Mouse (Mus musculus) urinary bladder, postnatal 10 days (tissue): ENCODE results near the gene Tsfm.
A peak's percentile ranks its signal among the peaks of the same experiment; 100 is the strongest.

ENCODE experiments used
- DNase-seq: peaks from one replicate; pipeline ENCODE4 v3.0.0; 2022; ENCODE audit warnings: low spot score

Gene Tsfm

DNA sequence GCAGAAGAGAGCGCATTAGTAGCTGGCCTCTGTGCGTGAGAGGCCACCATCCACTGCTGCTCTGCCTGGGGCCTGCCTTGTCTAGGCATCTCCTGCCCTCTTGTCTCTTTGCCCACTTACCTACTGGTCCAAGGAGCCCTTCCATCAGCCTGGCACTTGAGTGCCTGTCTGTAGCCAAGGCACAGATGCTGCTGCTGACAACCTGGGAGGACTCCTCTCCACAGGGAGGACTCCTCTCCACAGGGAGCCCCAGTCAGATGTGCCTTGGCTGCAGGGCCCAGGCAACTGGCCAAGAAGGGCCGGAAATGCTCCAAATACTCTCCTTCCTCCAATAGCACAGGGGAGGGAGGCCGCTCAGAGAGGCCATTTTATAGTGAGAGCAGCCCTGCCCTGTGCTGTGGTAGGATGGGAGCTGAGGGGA, 44.1 kb downstream of the Tsfm start:
- peak; percentile 38 for DNase-seq

DNA sequence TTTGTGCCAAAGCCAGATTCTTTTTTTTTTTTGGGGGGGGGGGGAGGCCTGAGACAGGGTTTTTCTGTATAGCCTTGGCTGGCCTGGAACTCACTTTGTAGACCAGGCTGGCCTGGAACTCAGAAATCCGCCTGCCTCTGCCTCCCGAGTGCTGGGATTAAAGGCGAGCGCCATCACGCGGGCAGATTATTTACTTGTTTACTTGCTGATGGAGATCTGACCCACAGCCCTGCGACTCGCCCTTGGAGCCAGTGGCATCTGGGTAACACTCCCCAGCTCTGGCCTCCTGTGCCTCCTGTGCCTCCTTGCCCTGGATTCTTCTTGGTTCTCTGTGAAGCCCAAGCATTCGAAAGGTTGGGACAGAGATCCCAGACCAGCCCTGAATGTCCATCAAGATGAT, 45.1 kb downstream of the Tsfm start:
- DNase-seq: no peak

DNA sequence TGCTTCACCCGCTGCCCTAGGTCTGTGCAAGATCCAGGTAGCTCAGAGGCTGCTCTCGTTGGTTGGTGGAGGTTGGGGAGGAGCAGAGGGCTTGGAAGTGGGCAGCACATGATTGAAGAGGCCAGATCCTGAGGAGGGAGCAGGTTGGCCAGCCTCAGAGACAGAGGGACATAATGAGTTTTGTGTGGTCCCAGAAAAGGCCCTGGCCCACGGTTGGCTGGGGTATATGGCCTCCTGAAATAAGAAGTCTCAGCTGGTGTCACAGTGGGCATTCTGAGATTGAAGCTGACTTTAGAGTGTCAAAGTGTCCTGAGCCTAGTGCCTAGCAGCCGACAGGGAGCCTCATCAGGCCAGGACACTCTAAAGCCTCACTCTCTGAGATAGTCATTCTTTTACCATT, 45.5 kb downstream of the Tsfm start:
- no peak for DNase-seq

DNA sequence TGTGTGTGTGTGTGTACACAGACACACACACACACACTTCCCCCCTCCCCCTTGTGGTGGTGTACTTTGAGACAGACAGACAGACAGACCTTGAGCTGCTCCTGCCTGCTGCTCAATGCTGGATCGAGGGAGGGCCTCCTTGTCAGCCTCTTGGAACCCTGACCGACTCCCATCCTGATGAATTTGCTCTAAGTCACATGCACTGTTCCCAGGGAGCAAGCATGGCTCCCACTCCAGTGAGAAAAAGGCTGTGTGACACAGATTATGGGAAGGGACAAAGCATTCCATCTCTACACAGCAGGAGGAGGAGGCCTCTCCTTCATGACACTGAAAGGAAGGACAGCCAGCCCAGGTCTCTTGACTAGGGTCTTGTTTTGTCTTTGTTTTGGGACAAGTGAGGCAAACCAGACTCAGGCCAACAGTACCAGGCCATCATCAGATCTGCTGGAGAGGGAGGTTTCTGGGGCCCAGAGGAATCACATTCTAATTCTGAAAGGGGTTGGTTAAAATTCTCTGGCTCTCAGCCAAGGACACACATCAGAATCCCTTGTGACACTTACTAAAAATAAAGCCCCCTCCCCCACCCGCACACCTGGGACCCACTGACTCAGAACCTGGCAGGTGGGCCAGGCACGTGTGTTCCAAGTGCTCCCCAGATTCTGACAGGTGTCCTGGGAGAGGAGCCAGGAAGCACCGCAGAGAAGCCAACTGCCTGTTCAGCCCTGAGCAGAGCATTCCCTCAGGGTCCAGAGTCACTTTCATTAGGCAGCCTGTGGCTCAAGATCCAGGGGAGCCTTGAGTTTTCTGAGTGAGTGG, 46.2 kb downstream of the Tsfm start:
- DNase-seq: no peak

DNA sequence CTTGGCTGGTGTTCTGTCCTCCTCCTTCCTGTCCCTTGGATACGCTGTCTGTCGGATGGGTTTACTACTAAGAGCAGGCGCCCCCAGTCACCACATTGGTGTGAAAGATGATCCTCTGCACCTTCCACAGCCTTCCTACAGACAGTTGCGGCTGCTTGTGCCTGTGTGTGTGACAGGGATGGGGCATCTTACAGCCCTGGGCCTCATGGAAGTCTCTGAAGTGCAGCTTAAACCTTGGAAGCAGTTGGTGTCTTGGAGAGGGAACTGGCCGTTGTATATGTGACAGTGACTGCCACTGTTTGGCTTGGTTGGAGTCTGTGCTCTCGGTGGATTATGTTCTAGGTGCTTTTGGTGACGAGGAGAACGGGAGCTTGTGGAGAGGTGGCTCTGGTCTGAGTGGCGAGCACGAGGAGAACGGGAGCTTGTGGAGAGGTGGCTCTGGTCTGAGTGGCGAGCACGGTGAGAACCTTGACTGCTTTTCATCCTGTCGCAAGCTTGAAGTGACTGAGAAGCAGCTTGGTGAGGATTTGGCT, 47.4 kb downstream of the Tsfm start:
- DNase-seq: no peak

DNA sequence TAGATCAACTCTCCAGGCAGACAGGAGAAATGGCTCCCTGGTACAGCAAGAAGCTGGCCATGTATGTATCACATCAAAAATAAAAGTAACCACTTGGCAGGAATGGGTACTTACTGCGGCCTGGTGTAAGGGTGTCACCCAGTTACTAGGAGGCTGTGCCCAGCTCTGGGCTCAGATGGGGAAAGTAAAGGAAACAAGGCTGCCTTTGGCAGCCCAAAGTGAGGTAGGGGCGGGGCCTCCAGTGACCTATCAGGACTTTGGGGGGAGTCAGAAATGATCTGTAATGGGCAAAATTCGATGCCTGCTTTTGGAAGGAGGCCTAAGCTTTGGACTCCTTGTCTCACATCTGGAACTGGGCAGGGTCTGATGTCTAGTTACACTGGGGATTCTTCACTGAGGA, 48.9 kb downstream of the Tsfm start:
- no peak for DNase-seq

DNA sequence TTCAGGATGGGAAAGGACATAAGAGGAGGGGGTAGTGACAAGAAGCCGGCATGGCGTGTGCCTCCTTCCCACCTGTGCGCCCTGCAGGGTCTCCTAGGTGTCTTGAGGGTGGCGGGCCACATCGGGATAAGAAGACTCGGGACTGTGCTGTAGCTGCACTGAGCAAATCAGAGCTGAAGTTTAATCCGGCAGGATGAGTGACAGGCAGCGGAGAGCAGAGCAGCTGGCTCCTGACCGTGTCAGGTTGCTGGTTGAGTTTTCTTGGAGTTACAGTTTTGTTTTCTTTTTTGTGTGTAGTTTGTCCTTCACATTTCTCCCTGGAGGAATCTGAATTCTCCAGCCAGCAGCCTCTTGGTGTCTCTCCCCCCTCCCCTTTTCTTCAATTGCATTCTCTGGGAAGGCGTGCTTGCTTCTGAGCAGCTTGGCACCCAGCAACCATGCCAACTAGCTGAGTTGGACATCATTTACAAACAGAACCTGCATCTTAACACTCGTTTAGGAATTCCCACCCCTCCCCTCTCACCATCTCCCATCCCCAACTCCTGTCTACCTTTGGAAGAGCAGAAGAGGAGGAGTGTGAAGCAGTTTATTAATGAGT, 49.6 kb downstream of the Tsfm start:
- DNase-seq: no peak

DNA sequence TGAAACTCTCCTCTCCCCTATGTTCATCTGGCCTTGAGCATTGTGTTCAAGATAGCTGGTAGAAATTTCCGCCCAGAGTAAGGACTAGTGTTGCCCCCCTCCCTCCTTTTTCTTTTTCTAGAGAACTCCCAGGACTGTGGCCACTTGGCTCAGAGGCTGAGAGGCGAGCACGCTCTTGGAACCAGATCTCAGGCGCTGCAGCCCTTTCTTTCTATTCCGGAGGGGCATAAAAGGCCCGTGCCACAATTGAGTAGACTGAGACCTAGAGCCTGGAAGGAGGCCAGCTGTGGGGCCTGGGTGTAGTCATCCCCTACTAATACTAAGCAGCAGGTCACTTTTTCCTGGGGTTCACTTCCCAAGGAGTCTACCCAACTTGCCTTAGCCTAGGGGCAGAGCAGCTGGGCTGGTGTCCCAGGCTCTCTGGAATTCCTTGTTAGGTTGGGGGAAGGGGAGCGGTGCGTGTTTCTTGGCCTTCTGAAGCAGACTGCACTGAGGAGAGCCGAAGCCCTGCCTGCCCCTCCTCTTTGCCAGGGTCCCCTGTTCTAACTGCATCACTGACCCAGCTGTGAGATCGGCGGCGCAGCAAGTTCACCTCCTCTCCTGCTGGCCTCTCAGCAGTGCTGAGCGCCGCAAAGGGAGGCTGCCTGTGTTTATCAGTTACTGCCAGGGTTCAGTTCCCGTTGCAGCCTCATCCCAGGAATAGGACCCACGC, 50.3 kb downstream of the Tsfm start:
- DNase-seq: no peak

DNA sequence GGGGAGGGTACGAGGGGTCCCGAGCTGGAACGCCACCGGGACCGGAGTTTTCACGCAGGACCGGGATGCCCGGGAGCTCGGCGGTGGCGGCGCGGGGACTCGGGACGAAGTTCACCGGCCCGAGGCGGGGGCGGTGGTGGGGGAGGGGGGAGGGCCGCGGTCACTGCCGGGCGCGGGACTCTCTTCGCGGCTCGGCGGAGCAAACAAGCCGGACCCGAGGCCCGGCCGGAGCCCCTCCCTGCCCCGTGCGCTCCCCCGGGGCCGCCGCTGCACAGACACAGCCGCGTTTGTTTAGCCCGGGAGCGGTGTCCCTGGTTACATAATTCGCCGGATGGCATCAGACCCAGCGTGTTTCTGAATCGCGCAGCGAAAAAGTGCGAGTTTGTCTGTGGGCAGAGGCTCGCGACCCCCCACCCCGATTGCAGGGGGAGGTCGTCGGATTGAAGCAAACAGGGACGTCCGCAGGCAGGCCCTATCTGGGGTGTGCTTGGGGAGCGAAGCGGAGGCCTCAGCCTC, 50.9 kb downstream of the Tsfm start:
- DNase-seq: no peak

DNA sequence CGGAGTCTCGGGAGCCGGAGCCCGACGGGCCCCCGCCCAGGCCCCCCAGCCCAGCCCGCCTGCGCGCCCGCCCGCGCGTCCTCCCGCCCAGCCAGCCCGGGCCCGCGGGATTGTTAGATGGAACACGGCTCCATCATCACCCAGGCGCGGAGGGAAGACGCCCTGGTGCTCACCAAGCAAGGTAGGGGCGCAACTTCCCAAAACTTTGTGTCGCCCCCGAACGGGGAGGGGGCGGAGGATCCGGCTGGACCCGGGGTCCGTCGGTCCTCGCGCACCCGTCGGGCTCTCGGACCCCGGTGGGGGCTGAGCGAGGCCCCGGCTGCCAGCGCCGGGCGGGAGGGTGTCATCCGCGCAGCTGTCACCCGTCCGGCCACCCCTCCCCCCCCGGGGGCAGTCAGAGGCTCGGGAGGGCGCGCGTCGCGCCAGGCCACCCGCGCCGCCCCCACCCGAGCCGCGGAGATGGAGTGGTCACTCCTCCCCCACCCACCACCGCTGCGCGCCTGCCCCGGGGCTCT, 51.5 kb downstream of the Tsfm start:
- no peak for DNase-seq

DNA sequence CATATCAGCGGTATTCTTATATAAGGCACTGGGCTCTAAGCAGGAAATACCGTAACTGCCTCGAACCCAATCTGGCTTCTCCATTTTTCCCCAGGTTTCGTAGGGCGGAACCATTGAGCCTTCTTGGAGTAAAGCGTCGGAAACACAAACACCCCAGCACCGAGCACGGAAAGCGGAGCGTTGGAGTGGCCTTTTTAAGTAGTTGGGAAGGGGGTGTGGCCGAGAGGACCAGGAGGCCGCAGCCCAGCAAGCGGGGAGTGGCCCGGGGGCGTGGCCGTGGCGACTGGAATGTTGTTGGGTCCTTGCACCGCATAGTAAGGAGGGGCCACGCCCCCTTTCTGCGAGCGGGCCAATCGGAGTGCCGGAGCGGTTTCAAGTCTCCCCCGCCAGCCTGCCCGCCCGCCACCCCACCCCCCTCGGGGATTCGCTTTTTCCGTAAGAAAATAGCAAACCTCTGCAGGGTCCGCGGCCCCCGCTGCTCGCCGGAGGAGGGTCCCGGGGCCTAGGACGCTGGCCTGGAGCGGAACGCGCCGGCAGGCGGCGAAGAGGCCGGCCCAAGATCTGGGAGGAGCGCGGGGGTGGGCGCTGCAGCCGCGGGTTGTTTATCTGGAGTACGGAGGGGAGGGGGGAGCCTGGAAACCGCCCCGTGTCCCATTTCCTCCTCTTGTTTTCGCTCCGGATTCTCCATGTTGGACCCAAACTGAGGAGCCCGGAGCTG, 52.2 kb downstream of the Tsfm start, which contains the start of gene Ctdsp2:
TSS of gene Ctdsp2 (plus strand) at position 441 of the 718 bp plus-strand sequence.
- DNase-seq: peak; percentile 99

DNA sequence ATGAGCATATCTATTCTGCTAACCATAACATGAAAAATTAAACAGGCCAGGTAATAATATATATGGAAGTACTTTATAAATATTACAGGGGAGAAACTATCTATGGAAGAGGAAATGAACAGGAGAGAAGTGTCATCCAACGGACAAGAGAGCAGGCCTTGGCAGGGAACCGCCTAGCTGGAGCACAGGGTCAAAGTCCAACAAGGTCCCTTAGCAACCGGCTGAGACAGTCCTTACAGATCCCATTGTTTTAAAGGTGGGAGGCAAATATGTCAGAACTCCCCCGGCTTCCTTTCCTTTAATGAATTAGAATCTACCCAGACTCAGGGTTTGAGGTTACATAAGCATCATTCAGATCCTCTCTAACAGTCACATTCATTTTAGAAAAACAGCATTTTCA, 53.6 kb downstream of the Tsfm start:
- DNase-seq: no peak

DNA sequence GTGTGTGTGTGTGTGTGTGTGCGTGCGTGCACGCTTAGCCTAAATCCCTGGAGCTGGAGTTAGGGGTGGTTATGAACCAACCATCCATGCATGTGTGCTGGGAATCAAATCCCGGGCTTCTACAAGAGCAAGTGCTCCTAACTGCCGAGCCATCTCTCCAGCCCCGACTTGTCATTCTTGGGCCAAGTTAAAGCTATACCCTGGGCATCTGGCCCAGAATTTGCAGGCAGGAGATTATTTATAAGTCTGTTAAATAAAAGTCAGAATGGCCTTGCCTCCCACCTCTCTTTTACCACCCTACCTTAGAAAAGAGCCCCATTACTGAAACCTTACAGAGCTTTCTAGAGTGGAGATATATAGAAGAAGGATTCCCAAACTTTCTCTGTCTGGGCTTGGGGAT, 54.9 kb downstream of the Tsfm start:
- DNase-seq: no peak

DNA sequence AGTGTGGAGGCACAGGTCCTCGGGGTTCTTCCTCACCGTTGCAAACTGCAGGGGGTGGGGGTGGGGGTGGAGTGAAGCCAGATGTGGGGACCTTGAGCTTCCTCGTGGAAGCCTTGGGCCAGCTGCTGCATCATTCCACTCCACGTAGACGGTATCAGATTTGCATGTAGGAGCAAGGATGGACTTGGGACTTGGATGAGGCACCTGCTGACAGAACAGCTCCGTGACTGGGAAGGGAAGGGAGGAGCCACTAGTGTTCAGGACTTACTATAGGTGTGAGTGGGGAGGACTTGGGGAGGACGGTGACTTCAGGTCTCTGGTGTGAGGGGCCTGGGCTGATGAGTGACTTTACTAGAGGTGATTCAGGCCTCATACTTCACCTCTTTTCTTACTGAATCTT, 57.7 kb downstream of the Tsfm start:
- no peak for DNase-seq

DNA sequence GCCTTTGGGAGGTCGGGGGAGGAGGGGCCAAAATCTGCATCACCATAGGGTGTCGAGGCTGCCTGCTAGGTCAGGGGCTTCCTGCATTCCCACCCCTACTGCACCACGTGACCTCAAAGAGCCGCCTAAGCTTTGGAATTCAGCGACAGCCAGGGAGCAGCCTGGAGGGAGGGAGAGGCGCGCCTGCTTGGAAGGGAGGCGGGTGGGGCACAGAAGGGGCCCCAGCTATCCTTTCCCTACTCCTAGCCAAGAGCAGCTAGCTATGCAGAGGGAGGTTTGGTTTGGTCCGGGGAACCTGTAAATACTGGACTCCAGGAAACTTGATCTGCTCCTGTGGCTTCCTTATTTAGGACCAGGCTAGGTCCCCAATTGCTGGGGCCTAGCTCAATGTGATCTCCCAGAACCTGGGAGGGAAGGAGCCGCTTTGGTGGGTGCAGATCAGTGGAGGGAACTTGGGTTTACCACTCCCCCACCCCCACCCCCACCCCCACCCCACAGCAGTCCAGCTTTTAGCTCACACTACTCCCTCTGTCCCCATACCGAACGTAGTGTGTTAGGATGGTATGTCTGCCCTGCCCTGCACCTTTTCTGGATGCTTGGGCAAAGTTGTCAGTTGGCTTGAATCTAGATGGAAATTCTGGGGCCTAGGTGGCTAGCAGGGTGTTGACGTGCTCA, 58.5 kb downstream of the Tsfm start:
- DNase-seq: no peak

DNA sequence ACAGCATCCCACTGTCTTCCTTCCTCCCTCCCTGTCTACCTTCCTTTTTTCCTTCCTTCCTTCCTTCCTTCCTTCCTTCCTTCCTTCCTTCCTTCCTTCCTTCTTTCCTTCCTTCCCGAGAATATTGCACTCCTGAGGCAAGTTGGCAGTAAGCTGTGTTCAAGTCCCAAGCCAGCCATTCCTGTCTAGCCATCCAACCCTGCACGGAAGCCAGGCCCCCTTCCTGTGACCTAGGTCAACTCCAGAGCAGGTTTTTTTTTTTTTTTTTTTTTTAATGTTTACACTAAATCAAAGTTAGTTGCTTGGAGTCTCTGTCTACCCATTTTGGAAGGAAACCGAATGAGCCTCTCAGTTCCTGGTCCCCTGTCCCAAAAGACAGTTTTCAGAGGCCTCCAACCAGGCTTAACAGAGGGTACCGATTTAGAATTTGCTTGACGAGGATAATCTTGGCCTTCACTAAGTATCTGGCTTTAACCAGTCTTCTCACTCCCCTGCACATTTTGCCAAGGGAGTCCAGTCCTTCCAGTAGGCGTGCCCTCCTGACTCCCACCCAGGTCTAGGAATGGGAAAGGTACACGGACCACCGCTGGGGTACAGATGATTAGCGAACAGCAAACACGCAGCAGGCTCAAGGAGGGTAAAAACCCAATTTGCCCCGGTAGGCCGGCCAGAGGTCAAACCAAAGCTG, 59.1 kb downstream of the Tsfm start:
- no peak for DNase-seq

DNA sequence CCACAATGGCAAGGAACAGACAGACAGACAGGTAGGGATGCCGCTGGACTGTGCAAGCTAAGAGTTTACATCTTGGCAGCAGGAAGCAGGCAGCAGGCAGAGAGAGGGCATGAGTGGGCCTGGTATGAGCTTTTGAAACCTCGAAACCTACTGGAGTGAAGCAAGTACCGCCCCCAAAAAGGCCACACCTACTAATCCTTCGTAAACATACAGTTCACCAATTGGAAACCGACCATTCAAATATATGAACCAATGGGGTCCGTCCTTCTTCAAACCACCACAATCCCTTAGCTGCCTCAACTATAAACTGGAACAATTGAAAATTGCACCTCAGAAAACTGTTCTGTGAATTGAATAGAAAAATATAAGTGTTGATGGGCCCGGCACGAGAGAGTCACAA, 66.8 kb downstream of the Tsfm start:
- no peak for DNase-seq

DNA sequence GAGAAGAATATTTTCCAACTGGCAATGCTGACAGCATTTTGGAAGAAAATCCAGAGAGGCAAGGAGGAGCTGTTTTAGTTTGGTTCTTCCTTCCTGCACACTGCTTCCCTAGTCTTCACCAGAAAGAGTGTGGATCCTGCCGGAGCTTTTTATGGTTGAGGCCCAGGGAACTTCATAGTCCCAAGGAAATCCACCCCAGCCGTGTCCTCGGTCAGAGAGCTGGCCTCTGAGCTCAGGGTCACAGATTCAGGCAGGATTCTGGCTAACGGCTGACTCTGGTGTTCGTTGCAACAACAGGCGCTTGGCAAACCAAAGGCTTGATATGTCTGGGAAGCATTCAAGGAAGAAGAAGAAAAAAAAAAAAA, 67.7 kb downstream of the Tsfm start:
- DNase-seq: no peak

DNA sequence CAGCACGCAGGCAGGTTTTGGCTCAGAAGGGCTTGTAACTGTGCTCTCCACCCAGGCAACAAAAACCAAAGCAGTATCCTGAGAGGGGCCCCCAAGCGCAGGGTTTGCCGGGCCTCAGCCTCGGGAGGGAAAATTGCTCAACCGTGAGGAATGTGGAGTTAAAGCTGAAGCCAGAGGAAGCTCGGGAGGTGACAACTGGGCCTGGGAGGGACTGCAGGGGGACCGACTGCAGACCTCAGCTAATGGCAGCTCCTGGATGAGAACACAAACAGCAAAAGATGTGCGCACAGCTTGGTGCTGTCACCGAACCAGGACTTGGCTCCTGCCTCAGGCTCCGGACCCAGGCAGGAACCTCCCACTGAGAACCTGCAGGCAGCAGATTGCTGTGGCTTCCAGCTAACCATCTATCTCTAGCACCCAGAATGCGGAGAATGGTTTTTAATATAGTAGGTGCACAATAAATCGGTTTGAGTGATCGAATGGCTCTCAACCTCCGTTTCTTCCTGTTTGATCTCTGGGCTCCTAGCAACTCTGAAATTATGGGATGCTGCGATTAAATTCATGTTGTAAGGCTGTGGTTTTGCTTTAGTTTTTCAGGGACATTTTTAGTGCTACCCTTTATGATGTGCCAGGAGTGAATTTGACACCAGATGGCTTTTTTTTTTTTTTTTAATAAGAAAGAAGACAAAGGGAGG, 68.2 kb downstream of the Tsfm start:
- no peak for DNase-seq

DNA sequence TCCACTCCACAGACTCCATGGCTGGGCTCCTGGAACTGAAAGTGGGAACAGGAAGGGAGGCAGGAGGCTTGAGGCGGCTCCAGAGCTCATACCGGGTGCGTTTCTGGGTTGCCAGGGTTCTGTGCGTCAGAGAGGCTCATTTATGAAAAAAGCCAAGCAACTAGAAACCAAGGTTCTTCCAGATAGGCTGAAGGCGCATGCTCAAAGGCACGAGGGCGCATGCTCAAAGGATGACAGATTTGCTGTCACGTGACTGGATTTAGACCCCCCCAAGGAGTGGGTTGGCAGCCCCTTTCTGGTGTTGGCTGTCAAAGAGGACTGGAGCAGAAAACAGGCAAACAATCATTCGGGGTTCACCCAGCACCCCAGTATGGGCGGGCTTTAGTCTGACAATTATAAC, 68.9 kb downstream of the Tsfm start:
- no peak for DNase-seq
